Mouse (Mus musculus) hematopoietic stem cell, adult 5-6 weeks (primary cell): ENCODE results near the gene Copa. TPM values are rescaled to one million over a fixed set of nuclear protein-coding genes. Genes with fewer than 3 reads are reported as not detected.
A peak's percentile ranks its signal among the peaks of the same experiment; 100 is the strongest.

Experiments
- ATAC-seq, 2 experiments: fragments of 125-278 bp in 1 of 2; replicated peaks in 1 of 2; 2 replicates each; pipeline ENCODE4 v1.8.0; 2016 to 2017; ENCODE audit warnings: inconsistent platforms in 2 of 2, mild to moderate bottlenecking in 2 of 2, moderate number of reproducible peaks in 2 of 2, low read depth in 1 of 2, moderate TSS enrichment in 1 of 2; ENCODE audit not compliant: low FRiP score in 2 of 2, poor library complexity in 2 of 2, severe bottlenecking in 2 of 2, insufficient read depth in 1 of 2, low TSS enrichment in 1 of 2
- total RNA-seq: library from RNA; stranded (forward); fragments of 172-1452, 232-1000 nt; gene quantifications from 2 replicates; pipeline ENCODE4 v1.2.3, GENCODE M21; 2017

Copa gene
- total RNA-seq, 1 experiment from 2014 or later: 126 TPM

DNA sequence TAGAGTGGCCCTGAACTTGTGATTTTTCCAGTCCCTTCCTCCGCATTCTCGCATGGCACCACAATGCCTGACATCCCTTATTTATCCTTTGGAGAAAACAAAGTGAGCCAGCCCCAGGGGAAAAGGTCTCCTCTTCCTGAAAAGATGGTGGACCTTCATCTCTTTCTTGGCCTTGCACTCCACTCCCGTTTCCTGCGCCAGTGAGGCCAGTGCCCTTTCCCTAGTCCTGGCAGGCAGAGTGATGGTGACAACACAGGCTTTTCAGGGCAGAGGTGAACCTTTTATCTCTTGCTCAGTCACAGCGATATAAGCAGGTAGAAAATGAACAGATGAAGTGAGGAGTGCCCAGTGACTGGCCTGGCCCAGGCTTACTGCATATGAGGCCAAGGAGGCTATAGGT, 45.2 kb downstream of the Copa start:
- ATAC-seq: no peak

DNA sequence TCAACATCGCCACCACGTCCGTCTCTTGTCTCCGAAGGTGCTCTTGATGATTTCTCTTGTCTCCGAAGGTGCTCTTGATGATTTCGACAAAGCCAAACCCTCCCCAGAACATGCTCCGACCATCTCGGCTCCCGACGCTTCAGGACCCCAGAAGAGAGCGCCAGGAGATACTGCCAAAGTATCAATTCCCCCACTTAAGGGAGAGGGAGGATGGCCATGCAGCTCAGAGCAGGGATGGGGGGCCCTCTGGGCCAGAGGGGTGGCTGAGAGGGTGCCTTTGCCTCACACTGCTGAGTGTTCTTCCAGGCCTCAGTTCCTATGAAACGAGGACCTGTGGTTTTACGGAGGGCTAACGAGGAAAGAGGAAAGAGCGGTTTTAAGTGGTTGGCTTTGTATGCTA, 46.2 kb downstream of the Copa start:
- ATAC-seq: no peak

DNA sequence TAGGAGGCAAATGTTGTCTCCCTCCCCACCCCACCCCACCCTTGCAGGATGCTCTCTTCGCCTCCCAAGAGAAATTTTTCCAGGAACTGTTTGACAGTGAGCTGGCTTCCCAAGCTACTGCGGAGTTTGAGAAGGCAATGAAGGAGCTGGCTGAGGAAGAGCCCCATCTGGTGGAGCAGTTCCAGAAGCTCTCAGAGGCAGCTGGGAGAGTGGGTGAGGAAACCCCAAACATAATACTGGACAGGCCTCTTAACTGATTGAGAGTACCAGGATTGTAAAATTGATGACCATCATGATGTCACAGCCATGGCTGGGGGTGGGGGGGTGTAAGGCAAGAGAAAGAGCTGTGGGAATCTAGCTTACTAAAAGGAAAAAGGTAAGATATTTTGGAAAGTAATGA, 46.8 kb downstream of the Copa start:
- ATAC-seq: no peak

DNA sequence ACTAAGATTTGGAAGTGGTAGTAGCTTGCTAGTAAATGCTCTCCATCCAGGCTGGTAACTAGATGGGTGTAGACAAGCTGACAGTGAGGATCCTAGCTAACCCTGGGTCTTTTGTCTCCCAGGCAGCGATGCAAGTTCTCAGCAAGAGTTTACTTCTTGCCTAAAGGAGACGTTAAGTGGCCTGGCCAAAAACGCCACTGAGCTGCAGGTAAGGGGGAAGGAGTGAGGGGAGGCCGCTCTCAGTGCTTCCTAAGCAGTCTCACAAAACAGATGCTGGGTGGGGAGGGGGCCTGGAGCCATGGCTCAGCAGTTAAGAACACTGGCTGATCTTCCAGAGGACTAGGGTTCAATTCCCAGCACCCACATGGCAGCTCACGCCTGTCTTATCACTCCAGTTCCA, 47.5 kb downstream of the Copa start:
- ATAC-seq: no peak

DNA sequence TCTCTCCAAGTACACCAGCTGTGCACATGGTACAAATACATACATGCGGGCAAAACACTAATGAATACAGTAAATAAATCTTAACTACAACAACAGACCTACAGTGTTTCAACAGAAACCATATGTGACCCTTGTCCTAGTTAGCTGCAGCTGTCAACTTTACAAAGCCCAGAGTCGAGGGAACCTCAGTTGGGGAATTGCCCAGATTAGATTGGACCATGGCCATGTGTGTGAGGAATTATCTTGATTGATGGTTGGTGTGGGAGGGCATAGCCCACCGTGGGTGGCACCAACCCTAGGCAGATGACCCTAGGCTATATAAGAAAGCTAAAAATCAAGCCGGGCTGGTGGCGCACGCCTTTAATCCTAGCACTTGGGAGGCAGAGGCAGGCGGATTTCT, 50.0 kb downstream of the Copa start:
- ATAC-seq: no peak

DNA sequence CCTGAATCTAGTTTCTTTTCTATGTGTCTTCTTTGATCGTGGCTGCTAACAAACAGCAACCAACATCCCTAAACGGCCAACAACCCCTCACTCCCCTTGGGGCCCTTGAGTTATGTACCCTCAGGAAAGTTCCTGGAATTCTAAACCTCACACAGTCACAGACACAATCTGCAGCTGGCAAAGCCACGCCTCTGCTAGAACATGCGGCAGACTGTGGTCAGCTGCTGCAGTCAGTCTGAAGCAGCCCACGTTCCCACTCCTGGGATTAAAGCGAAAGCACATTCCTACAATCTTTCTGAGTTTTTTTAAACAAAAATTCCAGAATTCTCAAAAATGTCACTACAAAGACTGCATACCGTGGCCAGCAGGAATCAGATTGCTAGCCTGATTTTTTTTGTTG, 51.2 kb downstream of the Copa start:
- no peak for ATAC-seq

DNA sequence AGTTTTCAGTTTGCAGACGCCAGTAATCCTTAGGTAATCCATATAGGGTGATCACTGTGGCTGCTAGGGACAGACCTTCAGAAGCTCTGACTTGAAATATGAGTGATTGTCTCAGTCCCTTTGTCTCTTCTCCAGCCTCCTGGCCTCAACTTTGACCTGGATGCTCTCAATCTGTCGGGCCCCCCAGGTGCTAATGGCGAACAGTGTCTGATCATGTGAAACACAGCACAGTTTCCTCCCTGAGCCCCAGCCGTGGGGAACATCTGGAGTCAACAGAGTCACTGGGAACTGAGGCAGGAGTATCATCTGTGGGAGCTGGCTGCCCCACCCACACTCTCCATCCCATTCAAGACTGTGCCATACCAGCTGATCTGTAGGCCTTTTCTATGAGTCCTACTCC, 51.7 kb downstream of the Copa start:
- no peak for ATAC-seq

DNA sequence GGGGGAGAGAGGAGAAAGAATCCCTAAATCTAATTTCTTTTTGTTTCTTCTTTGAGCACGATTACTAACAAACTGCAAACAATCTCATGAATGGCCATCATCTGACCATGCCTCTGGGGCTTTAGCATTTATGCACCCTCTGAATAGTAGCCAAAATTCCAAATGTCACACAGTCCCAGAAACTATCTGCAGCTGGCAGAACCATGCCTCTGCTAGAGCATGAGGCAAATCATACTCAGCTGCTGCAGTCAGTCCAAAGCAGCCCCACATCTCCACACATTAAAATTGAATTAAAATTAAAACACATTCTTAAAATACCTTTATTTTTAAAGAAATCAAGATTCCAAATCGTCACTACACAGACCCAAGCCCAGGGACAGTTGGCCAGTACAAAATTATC, 57.8 kb downstream of the Copa start:
- ATAC-seq: no peak

DNA sequence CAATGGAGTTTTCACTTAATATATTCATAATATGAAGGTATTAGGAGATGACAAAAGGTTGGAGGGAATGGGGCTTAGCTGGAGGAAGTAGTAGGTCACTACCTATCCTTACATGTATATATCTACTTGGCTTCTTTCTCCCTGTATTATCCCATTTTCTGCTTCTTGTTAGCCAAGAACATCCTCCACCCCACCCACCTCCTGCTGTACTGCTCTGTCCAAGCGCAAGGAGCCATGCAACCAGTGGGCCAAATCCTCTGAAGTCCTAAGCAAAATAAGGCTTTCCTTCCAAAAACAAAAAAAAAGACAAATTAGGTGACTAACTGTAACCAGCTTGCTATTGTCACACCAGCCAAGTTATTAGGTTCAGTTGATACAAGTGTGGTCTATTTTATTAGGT, 58.5 kb downstream of the Copa start:
- ATAC-seq: no peak

DNA sequence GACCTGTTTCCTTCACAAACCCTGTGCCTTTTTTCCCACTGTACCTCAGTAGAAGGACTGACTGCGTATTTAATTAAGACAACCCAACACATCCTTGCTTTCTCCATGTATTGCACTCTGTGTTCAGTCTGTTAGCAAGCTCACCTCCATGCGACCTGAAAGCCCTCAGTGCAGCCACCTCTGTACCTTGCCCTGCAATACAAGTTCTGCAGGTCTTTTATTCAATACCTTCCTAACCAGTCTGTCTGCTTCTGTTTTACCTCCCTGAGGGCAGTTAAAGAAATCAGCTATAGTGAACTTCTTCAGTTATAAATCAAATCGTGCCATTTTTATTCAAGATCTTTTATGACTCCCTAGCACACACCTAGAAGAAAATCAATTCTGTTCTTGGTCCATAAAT, 59.2 kb downstream of the Copa start:
- ATAC-seq: no peak

DNA sequence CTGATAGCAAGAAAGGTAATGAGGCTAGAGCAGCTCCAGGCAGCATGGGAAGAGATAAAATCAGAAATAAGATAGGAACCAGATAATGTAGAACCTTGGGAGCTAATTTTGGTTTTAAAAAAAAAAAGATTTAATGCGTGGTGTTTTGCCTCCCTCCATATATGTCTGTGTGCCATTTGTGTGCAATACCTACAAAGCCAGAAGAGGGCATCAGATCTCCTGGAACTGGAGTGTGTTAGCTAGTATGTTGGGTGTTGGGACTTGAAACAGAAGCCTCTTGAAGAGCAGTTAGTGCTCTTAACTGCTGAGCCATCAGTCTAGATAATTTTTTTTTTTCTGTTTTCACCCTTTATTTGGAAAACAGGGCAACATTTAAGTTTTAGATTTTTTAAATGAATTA, 61.2 kb downstream of the Copa start:
- peak; percentile 57 to 67; a peak in 3 of 4 replicates for ATAC-seq

DNA sequence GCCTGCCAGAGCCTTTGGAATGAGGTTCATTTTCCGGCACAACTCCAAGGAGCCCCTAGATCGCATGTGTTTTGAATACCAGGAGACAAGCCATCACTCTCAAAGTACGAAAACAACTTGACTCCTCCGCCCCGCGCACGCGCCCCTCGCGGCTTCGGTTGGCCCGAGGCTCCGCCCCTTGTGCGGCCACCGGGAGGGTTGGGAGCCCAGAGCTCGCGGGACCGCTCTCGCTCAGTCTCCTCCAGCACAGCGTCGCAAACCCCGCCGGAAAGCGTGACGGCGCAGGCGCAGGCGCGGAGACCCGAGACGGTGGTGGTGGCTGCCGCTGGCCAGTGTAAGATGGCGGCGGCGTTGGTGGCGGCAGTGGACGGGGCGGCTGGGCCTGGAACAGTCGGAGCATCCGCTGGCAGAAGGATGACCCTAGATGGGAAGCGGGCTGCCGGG, 65.5 kb downstream of the Copa start, which contains the start of gene Dcaf8:
Gene Dcaf8 (plus strand): TSS at position 250 of the 444 bp plus-strand sequence.
- ATAC-seq: peak; percentile 96

DNA sequence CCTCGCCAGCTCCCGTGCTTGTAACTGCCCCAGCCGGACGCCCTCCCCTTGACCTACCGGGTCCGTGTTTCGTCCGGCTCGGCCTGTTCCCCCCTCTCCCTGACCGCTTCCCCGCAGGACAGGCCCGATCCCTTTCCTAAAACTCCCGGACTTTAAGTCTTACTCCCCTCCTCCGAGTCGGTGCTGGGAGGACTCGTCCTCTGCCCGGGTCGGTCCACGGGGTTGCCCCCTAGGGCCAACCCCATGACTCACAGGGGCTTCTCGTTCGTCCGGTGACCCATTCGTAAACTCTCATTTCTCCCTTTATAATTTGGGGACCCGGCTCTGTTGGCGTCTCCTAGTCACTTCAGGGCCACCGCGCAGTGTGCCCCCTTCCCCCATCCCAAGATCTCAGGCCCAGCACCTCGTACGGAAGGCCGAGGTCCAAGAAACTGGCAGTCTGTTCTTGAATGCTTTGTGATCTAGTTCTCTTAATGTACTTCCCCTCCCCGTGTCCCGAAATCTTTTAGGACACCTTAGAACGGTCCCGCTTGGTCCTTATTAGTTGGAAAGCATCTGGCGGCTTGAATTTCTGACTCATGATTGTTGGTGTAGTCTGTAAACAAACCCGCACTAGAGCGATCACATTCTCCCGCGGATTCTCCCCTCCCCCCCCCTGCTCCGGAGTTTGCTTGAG, 66.1 kb downstream of the Copa start:
- ATAC-seq: peak in 1 of 2 experiments; percentile 29; a peak in 1 of 4 replicates

DNA sequence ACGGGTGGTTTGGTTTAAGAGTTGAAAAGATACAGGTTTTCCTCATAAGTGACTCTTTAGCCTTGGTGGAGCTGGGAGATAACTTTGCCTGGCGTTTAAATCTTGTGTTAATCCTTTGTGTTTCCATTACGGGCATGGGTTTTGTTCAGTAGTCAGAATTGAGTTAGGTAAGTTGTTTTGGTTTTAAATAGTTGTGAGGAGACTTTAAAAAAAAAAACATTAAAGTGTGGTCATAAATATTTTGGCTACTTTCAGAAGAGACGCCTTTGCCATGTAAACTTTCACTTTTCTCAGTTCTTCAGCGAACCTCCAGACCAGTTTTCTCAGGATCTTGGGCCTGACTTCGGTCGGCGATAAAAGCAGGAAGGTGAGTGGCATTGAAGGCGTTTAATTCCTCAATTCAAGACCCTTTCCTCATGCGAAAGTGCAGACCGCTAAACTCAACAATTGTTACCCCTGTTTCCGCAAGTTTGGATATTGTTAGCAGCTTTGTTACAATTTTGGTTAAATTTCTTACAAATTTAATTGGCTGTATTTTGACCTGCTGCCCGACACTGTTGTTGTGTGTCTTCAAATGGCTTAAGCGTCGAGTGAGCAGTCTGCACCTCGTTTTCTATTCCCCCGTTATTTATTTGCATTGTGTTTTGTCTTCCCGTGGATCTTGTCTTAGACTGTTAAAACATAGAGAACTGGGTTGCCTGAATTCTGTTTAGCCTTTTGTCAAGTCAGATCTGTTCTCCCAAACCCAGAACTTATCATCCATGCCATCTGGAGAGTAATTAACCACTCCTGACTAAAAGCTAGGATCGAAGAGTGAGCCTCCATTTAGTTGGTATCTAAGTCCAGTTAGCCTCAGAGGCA, 66.9 kb downstream of the Copa start:
- ATAC-seq: no peak

DNA sequence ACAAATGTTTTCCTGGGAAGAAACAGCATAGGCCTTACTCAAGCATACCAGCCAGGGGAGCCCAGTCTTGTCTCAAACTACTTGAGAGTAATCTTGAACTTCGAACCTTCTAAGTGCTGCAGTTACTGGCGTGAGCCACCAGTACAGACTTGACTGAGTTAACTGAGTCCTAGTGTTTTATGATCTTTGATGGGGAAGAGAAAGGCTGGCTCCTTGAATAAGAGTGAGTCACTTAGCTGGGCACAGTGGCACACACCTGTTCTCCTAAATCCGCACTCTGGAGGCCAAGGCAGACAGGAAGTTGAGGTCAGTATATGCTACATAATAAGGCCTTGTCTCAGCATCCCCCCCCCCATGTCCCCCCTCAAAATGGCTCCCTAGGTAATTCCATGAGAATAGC, 72.2 kb downstream of the Copa start:
- ATAC-seq: no peak

DNA sequence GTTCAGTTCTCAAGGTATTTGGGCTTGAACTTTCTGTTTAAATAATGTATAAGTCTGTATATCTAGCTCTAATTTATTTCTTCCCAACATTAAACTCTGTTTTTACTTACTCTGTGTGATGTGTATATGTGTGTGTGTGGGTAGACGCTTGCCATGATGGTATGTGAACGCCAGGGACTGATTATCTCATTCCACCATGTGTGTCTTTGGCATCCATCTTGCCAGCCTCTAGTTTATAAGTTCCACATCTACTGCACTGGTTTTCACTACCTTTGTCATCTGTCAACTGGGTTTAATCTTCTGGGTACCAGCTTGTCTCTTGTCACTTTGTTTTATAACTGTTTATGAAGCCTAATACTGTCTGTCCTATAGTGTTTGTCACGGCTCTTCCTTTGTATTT, 73.2 kb downstream of the Copa start:
- ATAC-seq: no peak

DNA sequence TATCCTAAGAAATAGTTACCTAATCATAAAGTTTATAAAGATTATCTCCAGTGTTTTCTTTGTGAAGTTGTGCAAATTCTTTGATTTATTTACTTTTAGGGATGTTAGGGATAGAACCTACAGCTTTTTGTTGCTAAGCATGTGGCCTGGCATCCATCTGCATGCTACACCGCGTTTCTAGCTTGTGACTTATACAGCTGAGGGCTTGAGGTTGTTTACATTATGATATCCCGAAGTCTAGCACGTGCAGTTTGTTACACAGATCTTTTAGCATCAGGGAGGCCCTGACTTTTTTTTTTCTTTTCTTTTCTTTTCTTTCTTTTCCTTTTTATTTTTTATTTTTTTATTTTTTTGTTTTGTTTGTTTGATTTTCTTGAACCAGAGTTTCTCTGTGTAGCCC, 77.6 kb downstream of the Copa start:
- no peak for ATAC-seq

DNA sequence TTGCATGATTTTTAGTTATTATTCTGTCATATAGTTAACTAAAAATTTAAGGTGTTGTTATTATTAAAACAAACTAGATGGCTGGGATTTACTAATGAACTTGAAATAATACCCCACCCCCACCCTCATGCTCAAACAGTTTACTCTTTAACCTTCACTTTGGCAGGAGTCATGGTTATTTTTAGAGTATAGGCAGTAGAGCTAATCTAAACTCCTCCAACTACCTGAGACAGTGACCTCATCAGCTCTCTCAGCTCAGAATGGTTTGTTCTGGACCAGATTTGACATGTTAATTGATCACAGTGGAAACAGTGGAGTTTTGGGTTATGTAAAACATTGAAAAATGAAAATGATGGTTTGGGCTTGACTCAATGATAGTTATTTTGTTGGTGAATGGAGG, 78.2 kb downstream of the Copa start:
- ATAC-seq: no peak

DNA sequence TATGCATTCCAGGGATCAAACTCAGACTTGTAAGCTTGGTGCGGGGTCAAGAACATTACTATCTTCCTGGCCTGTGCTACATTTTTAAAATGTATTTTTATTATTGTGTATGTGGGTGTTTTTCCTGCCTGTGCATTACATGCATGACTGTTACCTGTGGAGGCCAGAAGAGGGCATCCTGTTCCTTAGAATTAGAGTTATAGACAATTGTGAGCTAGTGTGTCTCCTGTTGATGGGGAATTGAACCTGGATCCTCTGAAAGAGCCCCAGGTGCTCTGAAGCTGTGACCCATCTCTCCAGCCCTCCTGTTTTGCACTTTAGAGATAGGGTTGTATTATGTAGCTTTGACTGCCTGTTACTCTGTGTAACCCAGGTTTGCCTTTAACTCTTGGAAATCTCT, 79.7 kb downstream of the Copa start:
- ATAC-seq: 0 out of 4 replicates have a peak, but pooled peaks of 1 of the 2 experiments have one; percentile 53
